Mouse (Mus musculus) lung, embryonic 16.5 days (tissue): Measurements from ENCODE around the gene Nsl1. TPM values are rescaled to one million over a fixed set of nuclear protein-coding genes. Genes with fewer than 3 reads are reported as not detected.

ENCODE experiments used
- ATAC-seq: fragments of 200-750 bp; cut with Nextera tagmentation; 2 replicates; pipeline ENCODE4 v1.8.0; 2017; ENCODE audit warnings: low read depth, mild to moderate bottlenecking, moderate library complexity
- H3K27ac ChIP-seq: fragments of 300-500 bp; sonication (generic); 2 replicates; pipeline ENCODE4 v1.5.1; 2014; ENCODE audit warnings: mild to moderate bottlenecking, control low read depth, low read length
- H3K27me3 ChIP-seq: fragments of 300-500 bp; sonication (generic); 2 replicates; pipeline ENCODE4 v1.6.1; 2014; ENCODE audit warnings: low read depth, low read length, mixed read lengths; ENCODE audit not compliant: control insufficient read depth, insufficient read depth
- H3K36me3 ChIP-seq: fragments of 300-500 bp; sonication (generic); 2 replicates; pipeline ENCODE4 v1.6.1; 2014; ENCODE audit warnings: low read length; ENCODE audit not compliant: control insufficient read depth, insufficient read depth
- H3K4me1 ChIP-seq: fragments of 300-500 bp; sonication (generic); replicated peaks from 2 replicates; pipeline ENCODE4 v1.6.1; 2014; ENCODE audit warnings: low read length, mixed read lengths; ENCODE audit not compliant: control insufficient read depth, insufficient read depth
- H3K4me2 ChIP-seq: fragments of 300-500 bp; sonication (generic); 2 replicates; pipeline ENCODE4 v1.6.1; 2014; ENCODE audit warnings: low read depth, low read length, control low read depth
- H3K4me3 ChIP-seq: fragments of 300-500 bp; sonication (generic); 2 replicates; pipeline ENCODE4 v1.5.1; 2014; ENCODE audit warnings: mild to moderate bottlenecking, low read length, control low read depth
- H3K9ac ChIP-seq: fragments of 300-500 bp; sonication (generic); 2 replicates; pipeline ENCODE4 v1.6.1; 2014; ENCODE audit warnings: low read length, control low read depth
- H3K9me3 ChIP-seq: fragments of 300-500 bp; sonication (generic); 2 replicates; pipeline ENCODE4 v1.6.1; 2016; ENCODE audit warnings: low read length; ENCODE audit not compliant: control insufficient read depth
- WGBS: fragments of 180-500 bp; shearing (Covaris S2); extraction: QIAGEN DNeasy Blood & Tissue Kit; methylation state at CpG from one replicate; pipeline ENCODE4 v1.1.7; 2014; 5-methylcytosine and 5-hydroxymethylcytosine counted together
- polyA plus RNA-seq: library from polyadenylated mRNA; unstranded; fragments of >200 nt; fragmentation: Nextera tagmentation; extraction: Ambion mirVana; gene quantifications from 2 replicates; pipeline ENCODE4 v1.2.1, GENCODE M21; 2015

The Nsl1 gene
- polyA plus RNA-seq, 1 experiment from 2014 or later = 23.9 TPM

DNA sequence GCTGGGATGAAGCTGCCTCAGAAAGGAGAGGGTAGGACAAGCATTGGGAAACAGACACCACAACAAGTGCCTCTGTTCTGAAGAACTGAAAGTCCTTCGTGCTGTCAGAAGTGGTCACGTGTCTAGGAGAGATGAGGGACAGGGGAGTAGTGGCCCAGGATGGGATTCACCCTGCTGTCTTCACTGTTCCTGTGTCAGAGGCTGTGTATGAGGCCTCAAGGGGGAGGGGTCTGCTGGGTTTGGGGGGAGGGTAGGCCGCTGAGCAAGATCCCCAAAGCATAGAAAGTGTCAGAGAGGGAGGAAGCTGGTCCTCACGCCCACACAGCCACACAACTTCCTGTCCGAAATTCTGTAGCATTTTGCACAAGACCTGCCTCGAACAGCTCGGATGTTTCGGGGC, 48.3 kb downstream of the Nsl1 start:
- no peak overlapping the region for H3K4me2 ChIP-seq
- no peaks in the 10 kb centered on the region for H3K27me3 ChIP-seq
- WGBS = 30% methylated on average over 8 of the region's 8 CpGs
- 0 out of 2 replicates have a peak, but pooled peaks cover 5% of the 10 kb centered on the region for H3K4me1 ChIP-seq
- H3K9me3 ChIP-seq = no peaks in the 10 kb centered on the region
- peak overlapping the region; percentile 26; the same call in 1 of the 2 replicates for H3K27ac ChIP-seq
- peak; percentile 60 for ATAC-seq
- no peak overlapping the region for H3K9ac ChIP-seq
- H3K4me3 ChIP-seq = no peak overlapping the region
- H3K36me3 ChIP-seq = no peaks in the 10 kb centered on the region

DNA sequence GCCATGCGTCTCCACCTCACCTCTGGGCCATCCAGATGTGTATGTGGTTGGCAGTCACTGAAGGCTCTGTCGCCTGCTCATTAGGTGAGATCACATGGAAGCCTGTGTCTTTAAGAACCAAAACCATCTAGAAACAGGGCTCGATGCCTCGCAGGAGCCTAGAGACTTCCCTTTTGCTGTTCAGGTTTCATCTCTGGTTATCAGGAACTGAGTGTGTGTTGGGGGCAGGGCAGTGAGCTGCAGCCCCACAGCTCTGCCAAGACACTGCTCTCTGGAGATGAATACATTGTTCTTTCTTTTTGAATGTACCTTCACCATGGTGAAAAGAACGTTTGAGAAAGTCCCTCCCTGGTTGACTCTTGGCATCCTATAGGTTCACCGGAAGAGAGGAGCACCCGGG, 52.1 kb downstream of the Nsl1 start:
- no peak overlapping the region for H3K4me2 ChIP-seq
- WGBS = 65% methylated on average over 7 of the region's 7 CpGs
- H3K27me3 ChIP-seq = no peaks in the 10 kb centered on the region

GRCm38 (mm10) chr1:191115514-191116238, 52.9 kb downstream of the Nsl1 start:
- Histone ChIP-seq H3K9me3 (no peaks in the 10 kb centered on the region), H3K27ac (no peak overlapping the region), H3K4me2 (no peak overlapping the region), H3K4me3 (no peak overlapping the region), H3K27me3 (no peaks in the 10 kb centered on the region), H3K9ac (no peak overlapping the region), H3K36me3 (no peaks in the 10 kb centered on the region), H3K4me1 (0 out of 2 replicates have a peak, but pooled peaks cover 5% of the 10 kb centered on the region)
- 75% methylated on average over 11 of the region's 11 CpGs for WGBS
- no peak for ATAC-seq

More for the DNA sequence above, 52.1 kb downstream of the Nsl1 start:
- H3K27ac ChIP-seq = no peak overlapping the region
- no peaks in the 10 kb centered on the region for H3K36me3 ChIP-seq
- no peak overlapping the region for H3K9ac ChIP-seq
- no peaks in the 10 kb centered on the region for H3K9me3 ChIP-seq
- H3K4me3 ChIP-seq = no peak overlapping the region
- ATAC-seq = no peak
- H3K4me1 ChIP-seq = 0 out of 2 replicates have a peak, but pooled peaks cover 5% of the 10 kb centered on the region

GRCm38 (mm10) chr1:191122744-191123143, 59.9 kb downstream of the Nsl1 start:
- no peaks in the 10 kb centered on the region for H3K36me3 ChIP-seq
- no peaks in the 10 kb centered on the region for H3K27me3 ChIP-seq
- H3K9me3 ChIP-seq = no peaks in the 10 kb centered on the region
- no peak overlapping the region for H3K27ac ChIP-seq
- no peak overlapping the region for H3K4me2 ChIP-seq
- no peak for ATAC-seq
- H3K4me1 ChIP-seq = peaks cover 6% of the 10 kb centered on the region
- no peak overlapping the region for H3K4me3 ChIP-seq
- 42% methylated on average over 3 of the region's 3 CpGs for WGBS
- no peak overlapping the region for H3K9ac ChIP-seq

- Histone ChIP-seq H3K4me3 (no peak overlapping the region), H3K9ac (no peak overlapping the region), H3K36me3 (no peaks in the 10 kb centered on the region), H3K9me3 (no peaks in the 10 kb centered on the region), H3K4me2 (no peak overlapping the region), H3K27me3 (no peaks in the 10 kb centered on the region), H3K27ac (no peak overlapping the region), H3K4me1 (peaks cover 6% of the 10 kb centered on the region)
- ATAC-seq = no peak
- WGBS = 80% methylated on average over 2 of the region's 2 CpGs
Observed at GRCm38 (mm10) chr1:191123696-191124095, 60.9 kb downstream of the Nsl1 start.

GRCm38 (mm10) chr1:191124288-191124687, 61.5 kb downstream of the Nsl1 start:
- 57% methylated on average over 4 of the region's 4 CpGs for WGBS
- 0 out of 2 replicates have a peak, but pooled peaks cover under 1% of the 10 kb centered on the region for H3K9me3 ChIP-seq
- H3K27ac ChIP-seq = no peak overlapping the region
- no peaks in the 10 kb centered on the region for H3K27me3 ChIP-seq
- H3K4me1 ChIP-seq = peaks cover 6% of the 10 kb centered on the region
- no peak overlapping the region for H3K9ac ChIP-seq
- no peak for ATAC-seq
- no peak overlapping the region for H3K4me3 ChIP-seq
- H3K4me2 ChIP-seq = no peak overlapping the region
- H3K36me3 ChIP-seq = no peaks in the 10 kb centered on the region

- no peaks in the 10 kb centered on the region for H3K36me3 ChIP-seq
- H3K27ac ChIP-seq = no peak overlapping the region
- peaks cover 4% of the 10 kb centered on the region; the same call in 1 of the 2 replicates for H3K9me3 ChIP-seq
- peak; percentile 92 for ATAC-seq
- H3K27me3 ChIP-seq = no peaks in the 10 kb centered on the region
- H3K4me3 ChIP-seq = peak overlapping the region; percentile 39
- H3K4me2 ChIP-seq = peak overlapping the region; percentile 69
- 12% methylated on average over 38 of the region's 38 CpGs for WGBS
- H3K4me1 ChIP-seq = peaks cover 6% of the 10 kb centered on the region
- peak overlapping the region; percentile 59 for H3K9ac ChIP-seq
Observed at GRCm38 (mm10) chr1:191125811-191126638, 63.2 kb downstream of the Nsl1 start.

DNA sequence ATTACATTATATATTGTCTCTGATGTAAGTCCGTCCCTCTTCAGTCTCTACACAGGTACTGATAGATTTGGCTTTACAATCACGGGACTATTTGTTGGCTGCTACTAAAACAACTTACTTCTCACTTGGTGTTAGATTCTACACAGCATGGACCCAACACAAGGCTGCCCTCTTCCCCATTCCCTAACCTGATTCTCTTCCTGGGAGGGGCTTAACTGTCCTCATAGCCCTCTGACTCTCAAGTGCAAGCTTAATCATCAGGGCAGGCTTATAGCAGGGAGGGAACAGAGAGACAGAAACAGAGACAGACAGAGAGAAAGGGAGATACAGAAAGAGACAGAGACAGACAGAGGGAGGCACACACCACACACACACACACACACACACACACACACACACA, 68.9 kb downstream of the Nsl1 start:
- Histone ChIP-seq H3K4me3 (no peak overlapping the region), H3K9me3 (peaks cover 4% of the 10 kb centered on the region; the same call in 1 of the 2 replicates), H3K36me3 (no peaks in the 10 kb centered on the region), H3K27ac (no peak overlapping the region), H3K4me1 (no peaks in the 10 kb centered on the region), H3K27me3 (no peaks in the 10 kb centered on the region), H3K9ac (no peak overlapping the region), H3K4me2 (no peak overlapping the region)
- ATAC-seq = no peak
- WGBS = 88% methylated on average over 2 of the region's 2 CpGs

GRCm38 (mm10) chr1:191132240-191132639, 69.4 kb downstream of the Nsl1 start:
- no peaks in the 10 kb centered on the region for H3K36me3 ChIP-seq
- no peak overlapping the region for H3K27ac ChIP-seq
- H3K27me3 ChIP-seq = no peaks in the 10 kb centered on the region
- no peak overlapping the region for H3K9ac ChIP-seq
- 51% methylated on average over 5 of the region's 5 CpGs for WGBS
- no peak overlapping the region for H3K4me3 ChIP-seq
- ATAC-seq = no peak
- H3K4me2 ChIP-seq = no peak overlapping the region
- peaks cover 4% of the 10 kb centered on the region; the same call in 1 of the 2 replicates for H3K9me3 ChIP-seq
- H3K4me1 ChIP-seq = no peaks in the 10 kb centered on the region
